In the genomic region with DNA sequence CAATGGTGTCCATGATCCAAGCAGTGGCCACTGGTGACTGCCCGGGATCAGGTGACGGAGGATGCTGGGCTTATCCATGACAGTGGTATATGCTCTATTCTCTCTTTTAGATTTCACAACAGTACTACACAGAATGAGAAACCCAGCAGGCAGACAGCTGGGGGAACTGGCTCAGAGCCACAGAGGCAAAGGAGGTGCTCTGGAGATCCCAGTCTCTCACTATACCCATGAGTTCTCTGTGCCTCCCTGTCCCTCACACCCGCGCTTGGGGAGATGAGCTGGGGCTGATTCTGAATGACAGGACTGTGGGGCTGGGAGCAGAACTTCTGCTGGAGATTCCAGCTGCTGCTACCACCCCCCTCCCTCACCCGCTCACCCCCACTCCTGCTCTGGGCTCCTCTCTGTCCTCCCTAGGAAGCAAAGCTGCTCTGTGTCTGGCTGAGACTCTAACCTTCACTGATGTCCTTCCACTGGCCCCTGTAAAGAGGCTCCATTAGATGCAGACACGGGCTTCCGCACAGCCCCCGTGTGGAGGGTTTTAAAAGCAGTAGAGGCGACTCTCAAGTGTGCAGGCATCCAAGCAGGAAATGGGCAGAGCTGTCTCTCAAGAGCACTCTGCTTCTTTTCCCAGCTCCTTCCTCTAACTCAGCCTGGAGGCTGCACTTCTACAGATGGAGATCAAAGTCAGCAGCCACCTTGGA, we compare ENCODE assay signal across 9 mouse cellular contexts.
DNase-seq lines count a peak whose midpoint lies in the region; ATAC-seq and TF ChIP-seq lines count a peak whose summit lies in the region.
"Had no signal": no experiment of that assay in that cellular context is flagged by ENCODE, and none has a peak within 500 bp of the region (broad histone marks: within the 10 kb centered on the region; RNA-seq: fewer than 3 reads in every experiment).

No protein-coding gene starts in this region.

- 33% methylated on average over 9 of the region's 9 CpGs for WGBS in heart, embryonic 16.5 days
- WGBS in limb, embryonic 14.5 days = 31% methylated on average over 9 of the region's 9 CpGs

- intact Hi-C loops in gastrocnemius, adult 2 months (cut with DNase I) = no loop called here
- intact Hi-C loops in gastrocnemius, postnatal 36 days (cut with DNase I) = no loop called here

- no peak overlapping the region for H3K27ac ChIP-seq in gastrocnemius, adult 2 months
- H3K27ac ChIP-seq in heart, embryonic 16.5 days (ENCODE audit: low read length) = 0 out of 2 replicates have a peak overlapping the region, but pooled peaks have one; percentile 26
- no peak overlapping the region for H3K27ac ChIP-seq in limb, embryonic 14.5 days (replicated peaks; ENCODE audit: low read depth, low read length)
- H3K27ac ChIP-seq: liver, embryonic 14.5 days had no signal

- no peaks in the 10 kb centered on the region for H3K9me3 ChIP-seq in heart, embryonic 16.5 days (replicated peaks; ENCODE audit: control insufficient read depth, low read length)
- H3K9me3 ChIP-seq in limb, embryonic 14.5 days (ENCODE audit: control insufficient read depth, low read length) = no peaks in the 10 kb centered on the region

- TF ChIP-seq POLR2A in brain, embryonic 14.5 days (IDR thresholded peaks at IDR 0.05; ENCODE audit: borderline replicate concordance, extremely low read depth, insufficient read depth, insufficient read length, poor library complexity, severe bottlenecking) = no peak
- no peak for TF ChIP-seq POLR2A in limb, embryonic 14.5 days (IDR thresholded peaks at IDR 0.05; ENCODE audit: borderline replicate concordance, extremely low read depth, insufficient read depth, insufficient read length)

- peak; percentile 59 for ATAC-seq in heart, embryonic 16.5 days (replicated peaks; ENCODE audit: extremely low read depth, insufficient read depth, low FRiP score)
- peak; percentile 24; the same call in 1 of the 2 replicates for ATAC-seq in limb, embryonic 14.5 days (ENCODE audit: low FRiP score, low read depth)

- no peaks in the 10 kb centered on the region for H3K27me3 ChIP-seq in heart, embryonic 16.5 days (ENCODE audit: control insufficient read depth, insufficient read depth, low read length)
- no peaks in the 10 kb centered on the region for H3K27me3 ChIP-seq in limb, embryonic 14.5 days (ENCODE audit: control insufficient read depth, insufficient read depth, low read length)

- H3K4me2 ChIP-seq in heart, embryonic 16.5 days (ENCODE audit: low read depth, low read length) = peak overlapping the region; percentile 20
- H3K4me2 ChIP-seq in limb, embryonic 14.5 days (replicated peaks; ENCODE audit: low read depth, low read length, severe bottlenecking) = 0 out of 2 replicates have a peak overlapping the region, but pooled peaks have one; percentile 13

- DNase-seq in gastrocnemius, adult 2 months = peak; percentile 28
- no peak for DNase-seq in gastrocnemius, postnatal 36 days
- peak; percentile 61 for DNase-seq in brain, embryonic 14.5 days (ENCODE audit: low read depth)
- peak; percentile 34 for DNase-seq in limb, embryonic 14.5 days (ENCODE audit: low spot score)
- DNase-seq in right cerebral cortex, postnatal 4 days = peak; percentile 28
- no peak for DNase-seq in urinary bladder, postnatal 36 days (ENCODE audit: low spot score in 2 of 2)
- DNase-seq in urinary bladder, adult 18-20 months (ENCODE audit: low spot score in 2 of 2) = no peak

- H3K36me3 ChIP-seq in heart, embryonic 16.5 days (ENCODE audit: control insufficient read depth, insufficient read depth) = no peaks in the 10 kb centered on the region
- H3K36me3 ChIP-seq in limb, embryonic 14.5 days (ENCODE audit: control insufficient read depth, insufficient read depth, low read length) = no peaks in the 10 kb centered on the region

- 0 out of 2 replicates have a peak overlapping the region, but pooled peaks have one; percentile 22 for H3K9ac ChIP-seq in heart, embryonic 16.5 days (ENCODE audit: low read length)
- H3K9ac ChIP-seq in limb, embryonic 14.5 days (ENCODE audit: low read depth, low read length, severe bottlenecking) = no peak overlapping the region
- H3K9ac ChIP-seq: liver, embryonic 14.5 days had no signal

- no peak; the same call in 1 of the 2 replicates for TF ChIP-seq CTCF in gastrocnemius, adult 2 months (IDR thresholded peaks at IDR 0.05)
- TF ChIP-seq CTCF in brain, embryonic 14.5 days (IDR thresholded peaks at IDR 0.05; ENCODE audit: borderline replicate concordance, extremely low read depth, insufficient read depth, insufficient read length) = peak; percentile 35; the same call in 1 of the 2 replicates

- no peak overlapping the region for H3K4me3 ChIP-seq in gastrocnemius, adult 2 months
- H3K4me3 ChIP-seq in heart, embryonic 16.5 days (ENCODE audit: low read length) = no peak overlapping the region
- H3K4me3 ChIP-seq in limb, embryonic 14.5 days (replicated peaks; ENCODE audit: low read length) = no peak overlapping the region

- H3K4me1 ChIP-seq in heart, embryonic 16.5 days (ENCODE audit: control insufficient read depth, insufficient read depth, low read length) = peaks cover 8% of the 10 kb centered on the region
- H3K4me1 ChIP-seq in limb, embryonic 14.5 days (ENCODE audit: control insufficient read depth, insufficient read depth, low read length) = peaks cover 15% of the 10 kb centered on the region

Comparison
In these comparisons a context has a peak if more than half of its experiments do, and no peak if none do; other contexts are left out.
1. DNase-seq: peak in gastrocnemius, adult 2 months (single experiment), brain, embryonic 14.5 days (single experiment), limb, embryonic 14.5 days (single experiment) and right cerebral cortex, postnatal 4 days (single experiment); none in gastrocnemius, postnatal 36 days (0 of 2), urinary bladder, postnatal 36 days (0 of 2) and urinary bladder, adult 18-20 months (0 of 2).